Mouse (Mus musculus) kidney, adult 2 months (tissue): ENCODE results near the gene Tbccd1. TPM values are rescaled to one million over a fixed set of nuclear protein-coding genes. Genes with fewer than 3 reads are reported as not detected.
A peak's percentile ranks its signal among the peaks of the same experiment; 100 is the strongest.

ENCODE experiments used
- DNase-seq: peaks from one replicate; pipeline ENCODE4 v3.0.0; 2021
- H3K27ac ChIP-seq: fragments of 200-500 bp; 2 replicates; pipeline ENCODE4 v1.5.1; 2012; ENCODE audit warnings: low read depth, low read length, control low read depth, inconsistent platforms; ENCODE audit not compliant: insufficient read depth
- H3K27me3 ChIP-seq: fragments of 200-500 bp; replicated peaks from 2 replicates; pipeline ENCODE4 v1.6.1; 2012; ENCODE audit warnings: mild to moderate bottlenecking, moderate library complexity, low read length, inconsistent platforms; ENCODE audit not compliant: control insufficient read depth, insufficient read depth
- H3K36me3 ChIP-seq: fragments of 200-500 bp; 2 replicates; pipeline ENCODE4 v1.6.1; 2012; ENCODE audit warnings: mild to moderate bottlenecking, moderate library complexity, low read length, inconsistent platforms; ENCODE audit not compliant: control insufficient read depth, insufficient read depth
- H3K4me1 ChIP-seq: fragments of 200-500 bp; 2 replicates; pipeline ENCODE4 v1.6.1; 2011; ENCODE audit warnings: low read length; ENCODE audit not compliant: control insufficient read depth, insufficient read depth
- H3K4me3 ChIP-seq: fragments of 200-500 bp; 2 replicates; pipeline ENCODE4 v1.5.1; 2011; ENCODE audit warnings: mild to moderate bottlenecking, low read depth, low read length, control low read depth; ENCODE audit not compliant: insufficient read depth
- CTCF ChIP-seq: fragments of 200-500 bp; conservative IDR thresholded peaks from 2 replicates; pipeline ENCODE4 v1.5.1; 2011; ENCODE audit warnings: low read depth, mild to moderate bottlenecking, control low read depth, low read length, moderate library complexity, mixed read lengths; ENCODE audit not compliant: insufficient read depth, insufficient read length
- POLR2A ChIP-seq: fragments of 200-500 bp; IDR thresholded peaks from one replicate; pipeline ENCODE4 v1.6.1; 2011; ENCODE audit warnings: low read depth, low read length, control low read depth
- WGBS: fragments of 180-500 bp; shearing (Covaris S2); methylation state at CpG from one replicate; pipeline ENCODE4 v1.1.7; 2018; 5-methylcytosine and 5-hydroxymethylcytosine counted together
- polyA plus RNA-seq: library from polyadenylated mRNA; depleted of rRNA; stranded (reverse); fragments of >200 nt; gene quantifications from 2 replicates; pipeline ENCODE4 v1.2.3, GENCODE M21; 2012

Tbccd1 gene
- polyA plus RNA-seq, 1 experiment: 20.1 TPM

DNA sequence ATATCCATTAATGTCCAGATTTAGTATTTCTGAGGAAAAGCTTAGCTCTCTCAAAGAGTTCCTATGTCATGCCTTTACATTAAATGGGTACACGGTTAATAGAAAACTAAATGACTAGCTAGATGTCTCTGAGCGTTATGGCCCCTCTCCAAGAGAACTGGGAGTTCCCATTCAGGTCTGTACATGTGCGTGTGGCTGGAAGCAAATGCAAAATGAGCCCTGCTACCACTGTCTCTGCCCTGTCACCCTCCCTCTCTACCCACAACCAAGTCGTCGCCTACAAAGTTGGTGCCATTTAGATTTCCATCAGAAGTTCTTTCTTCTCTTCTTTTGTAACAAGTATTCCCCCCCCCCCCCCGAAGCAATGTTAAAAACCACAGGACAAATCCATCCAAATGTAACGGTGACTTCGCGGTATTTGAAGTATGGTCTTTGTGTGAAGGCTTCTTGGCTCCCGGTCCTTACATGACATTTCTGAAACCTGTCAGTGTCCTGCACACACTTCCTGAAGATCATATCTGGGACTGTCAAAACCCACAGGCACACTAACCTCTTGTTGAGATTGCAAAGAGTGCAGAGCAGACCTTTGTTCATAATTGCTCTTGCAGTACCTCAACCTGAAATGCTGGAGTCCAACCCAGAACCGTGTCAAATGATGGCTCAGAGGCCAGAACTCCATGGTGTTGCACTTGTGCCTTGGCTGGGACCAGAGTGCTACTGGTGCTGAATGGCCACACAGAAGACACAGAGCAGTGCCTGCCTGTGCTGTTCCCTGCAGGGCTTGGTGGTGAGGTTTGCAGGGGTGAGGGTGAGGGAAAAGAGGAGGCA lies 33.4 kb upstream of the Tbccd1 start, which contains the start of gene Ahsg:
Ahsg (plus strand) TSS at position 595 of the 828 bp plus-strand sequence.
- DNase-seq: peak; percentile 8
- Histone ChIP-seq H3K36me3 (no peaks in the 10 kb centered on the region), H3K27me3 (no peaks in the 10 kb centered on the region), H3K4me1 (no peaks in the 10 kb centered on the region), H3K27ac (no peak within 1 kb of the TSS), H3K4me3 (no peak within 1 kb of the TSS)
- 72% methylated on average over 11 of the region's 11 CpGs for whole genome bisulfite sequencing
- no peak for TF ChIP-seq CTCF
- no peak for TF ChIP-seq POLR2A

DNA sequence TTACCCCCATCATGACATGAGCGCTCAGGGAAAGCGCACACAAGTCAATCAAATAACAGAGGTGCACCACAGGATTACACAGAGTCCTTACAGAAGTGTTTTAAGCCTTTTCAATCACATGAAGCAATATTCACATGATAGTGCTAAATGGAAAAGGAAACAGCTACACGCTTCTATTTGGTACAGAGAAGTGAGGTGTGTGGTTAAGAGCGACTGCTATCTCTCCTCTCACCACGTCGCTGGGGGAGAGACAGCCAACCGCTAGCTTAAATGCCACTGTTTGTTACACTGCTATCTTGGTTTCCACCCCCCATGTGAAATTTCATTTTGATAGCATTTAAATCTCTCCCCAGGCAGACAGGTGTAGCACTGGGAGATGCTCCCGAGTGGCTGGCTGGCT lies 32.2 kb upstream of the Tbccd1 start:
- Histone ChIP-seq H3K27me3 (no peaks in the 10 kb centered on the region), H3K36me3 (no peaks in the 10 kb centered on the region), H3K4me1 (no peaks in the 10 kb centered on the region), H3K27ac (no peak overlapping the region), H3K4me3 (no peak overlapping the region)
- TF ChIP-seq CTCF (no peak), POLR2A (no peak)
- no peak for DNase-seq
- 92% methylated on average over 8 of the region's 8 CpGs for WGBS

DNA sequence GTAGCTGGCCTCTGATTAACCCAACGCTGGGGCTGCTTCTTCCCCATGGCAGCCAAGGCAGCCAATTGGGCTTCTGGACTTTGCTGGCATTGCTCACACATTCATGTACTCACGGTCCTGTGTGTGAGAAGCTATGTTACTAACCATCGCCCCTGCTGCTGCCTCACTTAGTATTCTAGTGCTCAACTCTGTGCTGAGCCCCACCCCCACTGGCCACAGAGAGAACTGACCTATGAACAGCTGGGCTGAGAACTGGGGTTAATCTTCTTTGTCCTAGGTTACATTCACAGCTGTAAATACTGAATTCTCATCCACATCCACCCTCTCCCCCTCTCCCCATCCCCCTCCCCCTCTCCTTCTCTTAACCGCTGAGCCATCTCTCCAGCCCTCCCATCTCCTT lies 31.4 kb upstream of the Tbccd1 start:
- Histone ChIP-seq H3K4me3 (no peak overlapping the region), H3K27me3 (no peaks in the 10 kb centered on the region), H3K27ac (no peak overlapping the region), H3K4me1 (no peaks in the 10 kb centered on the region), H3K36me3 (no peaks in the 10 kb centered on the region)
- 74% methylated on average over 4 of the region's 4 CpGs for WGBS
- DNase-seq: no peak
- TF ChIP-seq POLR2A: no peak
- TF ChIP-seq CTCF: no peak

DNA sequence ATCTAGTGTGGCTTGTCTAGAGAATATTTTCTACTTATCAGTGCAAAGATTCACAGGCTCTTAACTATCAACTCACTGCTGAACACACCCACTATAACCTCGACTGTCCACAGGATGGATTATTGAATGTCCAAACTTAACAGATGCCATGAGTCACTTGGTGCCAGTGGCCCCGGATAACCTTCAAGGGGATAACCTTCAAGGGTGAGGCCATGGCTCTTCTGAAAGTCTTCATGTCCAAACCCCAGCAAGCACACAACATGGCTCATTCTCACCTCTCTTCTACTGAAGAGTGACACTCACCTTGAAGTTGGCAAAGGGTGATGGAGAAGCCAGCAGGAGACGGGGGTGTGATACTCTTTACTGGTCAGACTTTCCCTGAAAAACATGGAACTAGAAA lies 29.3 kb upstream of the Tbccd1 start:
- H3K4me3 ChIP-seq: no peak overlapping the region
- H3K36me3 ChIP-seq: no peaks in the 10 kb centered on the region
- H3K4me1 ChIP-seq: no peaks in the 10 kb centered on the region
- H3K27ac ChIP-seq: no peak overlapping the region
- no peak for DNase-seq
- TF ChIP-seq CTCF (no peak), POLR2A (no peak)
- H3K27me3 ChIP-seq: no peaks in the 10 kb centered on the region
- WGBS: 76% methylated on average over 3 of the region's 3 CpGs

DNA sequence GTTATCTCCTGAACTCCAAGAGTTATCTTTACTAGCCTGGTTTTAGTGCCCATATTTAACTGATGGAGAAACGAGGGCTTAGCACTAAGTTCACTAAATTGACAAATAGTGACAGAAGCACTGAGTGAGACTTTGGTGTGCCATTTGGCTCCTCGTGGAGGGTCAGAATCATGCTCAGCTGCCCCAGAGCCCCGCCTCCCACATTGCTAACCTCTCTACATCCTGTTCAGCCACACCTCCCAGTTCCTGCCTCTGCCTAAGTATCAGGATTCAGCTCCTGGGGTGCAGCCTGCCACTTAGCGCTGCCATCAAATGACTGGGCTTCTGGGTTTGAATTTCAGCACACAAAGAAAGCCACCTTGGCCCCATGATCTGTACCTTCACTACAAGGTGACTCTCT lies 27.9 kb upstream of the Tbccd1 start:
- Histone ChIP-seq H3K4me1 (no peaks in the 10 kb centered on the region), H3K4me3 (no peak overlapping the region), H3K27ac (no peak overlapping the region), H3K27me3 (no peaks in the 10 kb centered on the region), H3K36me3 (no peaks in the 10 kb centered on the region)
- WGBS: 26% methylated on average over 4 of the region's 4 CpGs
- TF ChIP-seq POLR2A (no peak), CTCF (no peak)
- no peak for DNase-seq

DNA sequence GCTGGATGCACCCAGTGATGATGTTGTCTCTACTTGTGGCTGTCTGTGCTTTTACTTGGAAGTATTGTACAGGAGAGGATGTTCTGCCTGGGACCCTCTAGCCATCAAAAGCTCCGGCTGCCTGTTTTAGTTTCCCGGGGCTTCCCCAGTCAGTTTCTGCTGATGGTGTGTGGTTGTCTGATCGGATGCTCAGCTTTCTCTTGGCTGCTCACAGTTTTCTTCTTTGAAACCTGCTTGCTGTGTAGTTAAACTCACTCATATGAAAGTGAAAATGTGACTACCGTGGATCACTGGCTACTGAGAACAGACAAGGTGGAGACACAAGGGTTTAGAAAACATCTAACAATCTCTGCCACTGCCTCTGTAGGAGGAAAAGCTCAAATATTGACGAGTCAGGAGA lies 26.0 kb upstream of the Tbccd1 start:
- Histone ChIP-seq H3K27me3 (no peaks in the 10 kb centered on the region), H3K4me1 (0 out of 2 replicates have a peak, but pooled peaks cover 3% of the 10 kb centered on the region), H3K36me3 (no peaks in the 10 kb centered on the region), H3K4me3 (no peak overlapping the region), H3K27ac (no peak overlapping the region)
- 79% methylated on average over 5 of the region's 5 CpGs for WGBS
- DNase-seq: no peak
- TF ChIP-seq POLR2A: no peak
- TF ChIP-seq CTCF: no peak

DNA sequence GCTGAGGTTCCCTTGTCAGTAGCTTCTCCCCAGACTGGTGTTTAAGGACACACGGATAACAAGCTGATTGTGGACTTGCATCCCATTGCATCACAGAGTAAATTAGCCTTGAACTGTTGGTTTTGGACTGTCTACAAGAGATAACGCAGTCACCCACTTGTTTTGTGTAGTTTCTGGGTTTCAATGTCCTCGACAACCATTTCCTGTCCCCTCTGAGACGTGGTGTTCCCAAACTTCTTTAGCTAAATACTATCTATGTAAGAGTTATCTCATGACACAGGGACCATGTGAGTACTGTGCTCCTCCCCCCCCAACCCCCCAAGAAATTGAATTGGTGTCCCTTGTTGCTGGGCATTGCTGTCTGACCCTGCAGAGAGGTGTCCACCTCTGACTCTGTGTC lies 24.0 kb upstream of the Tbccd1 start:
- peak; percentile 39 for DNase-seq
- no peak for TF ChIP-seq POLR2A
- no peak for TF ChIP-seq CTCF
- Histone ChIP-seq H3K36me3 (no peaks in the 10 kb centered on the region), H3K4me3 (no peak overlapping the region), H3K4me1 (0 out of 2 replicates have a peak, but pooled peaks cover 3% of the 10 kb centered on the region), H3K27me3 (no peaks in the 10 kb centered on the region), H3K27ac (no peak overlapping the region)
- WGBS: 69% methylated on average over 4 of the region's 4 CpGs
